Mouse (Mus musculus): ENCODE data around the gene Tfap2c. TPM values are rescaled to one million over a fixed set of nuclear protein-coding genes. Genes with fewer than 3 reads are reported as not detected.

Gene Tfap2c
- polyA plus RNA-seq, 1 experiment: not detected

GRCm38 (mm10) chr2:172577196-172577766, 27.9 kb downstream of the Tfap2c start:
- WGBS: 63% methylated on average over 2 of the region's 2 CpGs
- no peaks in the 10 kb centered on the region for H3K36me3 ChIP-seq (ENCODE audit: control insufficient read depth, insufficient read depth, low read length)
- H3K4me3 ChIP-seq (ENCODE audit: low read depth, low read length): no peak overlapping the region
- no peaks in the 10 kb centered on the region for H3K27me3 ChIP-seq (ENCODE audit: control insufficient read depth, insufficient read depth, low read length)
- TF ChIP-seq POLR2A (IDR thresholded peaks at IDR 0.05; ENCODE audit: low read depth, low read length): no peak
- TF ChIP-seq CTCF (IDR thresholded peaks at IDR 0.05; ENCODE audit: extremely low read depth, insufficient read length, insufficient replicate concordance, low read depth, low read length): no peak
- no peak overlapping the region for H3K27ac ChIP-seq (ENCODE audit: insufficient read depth, low read depth, low read length)
- H3K4me1 ChIP-seq (ENCODE audit: control insufficient read depth, insufficient read depth, insufficient read length, low read length): no peaks in the 10 kb centered on the region

GRCm38 (mm10) chr2:172579221-172579620, 29.8 kb downstream of the Tfap2c start:
- H3K4me1 ChIP-seq (ENCODE audit: control insufficient read depth, insufficient read depth, insufficient read length, low read length): no peaks in the 10 kb centered on the region
- H3K27ac ChIP-seq (ENCODE audit: insufficient read depth, low read depth, low read length): no peak overlapping the region
- no peaks in the 10 kb centered on the region for H3K36me3 ChIP-seq (ENCODE audit: control insufficient read depth, insufficient read depth, low read length)
- WGBS: 36% methylated on average over 5 of the region's 5 CpGs
- no peak overlapping the region for H3K4me3 ChIP-seq (ENCODE audit: low read depth, low read length)
- TF ChIP-seq CTCF (IDR thresholded peaks at IDR 0.05; ENCODE audit: extremely low read depth, insufficient read length, insufficient replicate concordance, low read depth, low read length): no peak
- no peak for TF ChIP-seq POLR2A (IDR thresholded peaks at IDR 0.05; ENCODE audit: low read depth, low read length)
- no peaks in the 10 kb centered on the region for H3K27me3 ChIP-seq (ENCODE audit: control insufficient read depth, insufficient read depth, low read length)

GRCm38 (mm10) chr2:172580536-172581265, 31.3 kb downstream of the Tfap2c start:
- 81% methylated on average over 12 of the region's 12 CpGs for WGBS
- no peaks in the 10 kb centered on the region for H3K4me1 ChIP-seq (ENCODE audit: control insufficient read depth, insufficient read depth, insufficient read length, low read length)
- no peak for TF ChIP-seq CTCF (IDR thresholded peaks at IDR 0.05; ENCODE audit: extremely low read depth, insufficient read length, insufficient replicate concordance, low read depth, low read length)
- no peak for TF ChIP-seq POLR2A (IDR thresholded peaks at IDR 0.05; ENCODE audit: low read depth, low read length)
- H3K27me3 ChIP-seq (ENCODE audit: control insufficient read depth, insufficient read depth, low read length): no peaks in the 10 kb centered on the region
- no peaks in the 10 kb centered on the region for H3K36me3 ChIP-seq (ENCODE audit: control insufficient read depth, insufficient read depth, low read length)
- H3K27ac ChIP-seq (ENCODE audit: insufficient read depth, low read depth, low read length): no peak overlapping the region
- H3K4me3 ChIP-seq (ENCODE audit: low read depth, low read length): no peak overlapping the region

DNA sequence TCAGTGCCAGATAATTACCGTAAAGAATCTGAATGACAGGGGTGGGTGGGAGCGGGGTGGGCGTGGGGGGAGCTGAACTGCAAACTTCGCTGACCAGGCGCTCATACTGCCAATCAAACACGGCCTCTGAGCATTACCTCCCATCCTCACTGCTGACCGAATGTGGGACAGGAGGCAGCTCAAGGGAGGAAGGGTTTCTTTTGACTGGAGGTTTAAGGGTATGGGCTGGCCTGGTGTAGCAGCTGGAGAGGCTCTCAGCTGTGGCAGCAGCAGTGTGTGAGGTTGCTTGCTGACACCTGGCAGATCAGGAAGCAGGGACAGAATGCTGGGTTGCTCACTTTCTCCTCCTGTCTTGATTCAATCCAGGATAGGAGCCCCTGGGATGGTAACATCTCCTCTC, 33.9 kb downstream of the Tfap2c start:
- Histone ChIP-seq H3K4me3 (ENCODE audit: low read depth, low read length) (no peak overlapping the region), H3K27me3 (ENCODE audit: control insufficient read depth, insufficient read depth, low read length) (no peaks in the 10 kb centered on the region), H3K27ac (ENCODE audit: insufficient read depth, low read depth, low read length) (no peak overlapping the region), H3K4me1 (ENCODE audit: control insufficient read depth, insufficient read depth, insufficient read length, low read length) (no peaks in the 10 kb centered on the region), H3K36me3 (ENCODE audit: control insufficient read depth, insufficient read depth, low read length) (no peaks in the 10 kb centered on the region)
- WGBS: 35% methylated on average over 7 of the region's 7 CpGs
- no peak for TF ChIP-seq POLR2A (IDR thresholded peaks at IDR 0.05; ENCODE audit: low read depth, low read length)
- no peak for TF ChIP-seq CTCF (IDR thresholded peaks at IDR 0.05; ENCODE audit: extremely low read depth, insufficient read length, insufficient replicate concordance, low read depth, low read length)

- TF ChIP-seq CTCF (IDR thresholded peaks at IDR 0.05; ENCODE audit: extremely low read depth, insufficient read length, insufficient replicate concordance, low read depth, low read length) (no peak), POLR2A (IDR thresholded peaks at IDR 0.05; ENCODE audit: low read depth, low read length) (no peak)
- Histone ChIP-seq H3K36me3 (ENCODE audit: control insufficient read depth, insufficient read depth, low read length) (no peaks in the 10 kb centered on the region), H3K27me3 (ENCODE audit: control insufficient read depth, insufficient read depth, low read length) (no peaks in the 10 kb centered on the region), H3K4me3 (ENCODE audit: low read depth, low read length) (no peak overlapping the region), H3K27ac (ENCODE audit: insufficient read depth, low read depth, low read length) (no peak overlapping the region), H3K4me1 (ENCODE audit: control insufficient read depth, insufficient read depth, insufficient read length, low read length) (no peaks in the 10 kb centered on the region)
- WGBS: 65% methylated on average over 6 of the region's 6 CpGs
Measured at GRCm38 (mm10) chr2:172585329-172585728, 35.9 kb downstream of the Tfap2c start.

DNA sequence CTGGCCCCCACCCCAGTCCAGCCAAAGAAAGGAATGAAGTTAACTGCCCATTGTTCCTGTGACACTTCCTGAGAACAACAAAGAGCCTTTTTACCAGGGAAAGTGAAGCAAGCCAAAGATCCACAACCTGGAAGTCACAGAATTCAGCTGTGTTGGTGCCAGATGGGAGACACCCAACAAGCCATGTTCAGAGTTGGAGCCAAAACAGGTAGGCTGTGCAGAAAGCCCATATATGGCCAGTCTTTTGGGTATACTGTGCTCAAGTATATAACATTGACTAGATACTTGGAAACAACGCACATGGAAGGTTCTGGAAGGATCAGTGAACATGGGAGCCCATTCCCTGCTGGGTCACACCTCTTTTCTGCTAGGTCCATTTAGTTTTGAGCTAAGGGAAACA, 39.7 kb downstream of the Tfap2c start:
- Histone ChIP-seq H3K4me3 (ENCODE audit: low read depth, low read length) (no peak overlapping the region), H3K36me3 (ENCODE audit: control insufficient read depth, insufficient read depth, low read length) (no peaks in the 10 kb centered on the region), H3K27me3 (ENCODE audit: control insufficient read depth, insufficient read depth, low read length) (no peaks in the 10 kb centered on the region), H3K4me1 (ENCODE audit: control insufficient read depth, insufficient read depth, insufficient read length, low read length) (no peaks in the 10 kb centered on the region), H3K27ac (ENCODE audit: insufficient read depth, low read depth, low read length) (no peak overlapping the region)
- 86% methylated on average over 1 of the region's 1 CpGs for WGBS
- TF ChIP-seq POLR2A (IDR thresholded peaks at IDR 0.05; ENCODE audit: low read depth, low read length) (no peak), CTCF (IDR thresholded peaks at IDR 0.05; ENCODE audit: extremely low read depth, insufficient read length, insufficient replicate concordance, low read depth, low read length) (no peak)

GRCm38 (mm10) chr2:172590839-172591238, 41.4 kb downstream of the Tfap2c start:
- TF ChIP-seq CTCF (IDR thresholded peaks at IDR 0.05; ENCODE audit: extremely low read depth, insufficient read length, insufficient replicate concordance, low read depth, low read length): no peak
- TF ChIP-seq POLR2A (IDR thresholded peaks at IDR 0.05; ENCODE audit: low read depth, low read length): no peak
- 71% methylated on average over 5 of the region's 5 CpGs for WGBS
- H3K36me3 ChIP-seq (ENCODE audit: control insufficient read depth, insufficient read depth, low read length): no peaks in the 10 kb centered on the region

More at GRCm38 (mm10) chr2:172590839-172591238, 41.4 kb downstream of the Tfap2c start:
- Histone ChIP-seq H3K4me3 (ENCODE audit: low read depth, low read length) (no peak overlapping the region), H3K27me3 (ENCODE audit: control insufficient read depth, insufficient read depth, low read length) (no peaks in the 10 kb centered on the region), H3K27ac (ENCODE audit: insufficient read depth, low read depth, low read length) (no peak overlapping the region), H3K4me1 (ENCODE audit: control insufficient read depth, insufficient read depth, insufficient read length, low read length) (no peaks in the 10 kb centered on the region)

Data from small intestine, adult 2 months (tissue).